Mouse (Mus musculus): Measurements from ENCODE around the gene Prss57.

- no peak for TF ChIP-seq CTCF (IDR thresholded peaks at IDR 0.05)
- no peak for TF ChIP-seq EP300 (IDR thresholded peaks at IDR 0.05)
Measured at GRCm38 (mm10) chr10:79820277-79820676, 29.5 kb upstream of the Prss57 start.

Data from lung, postnatal 0 days (tissue).